Mouse (Mus musculus) lung, embryonic 15.5 days (tissue): ENCODE measurements around the gene Myh13. TPM values are rescaled to one million over a fixed set of nuclear protein-coding genes. Genes with fewer than 3 reads are reported as not detected.

Experiments used
- ATAC-seq: fragments of 200-750 bp; cut with Nextera tagmentation; 2 replicates; pipeline ENCODE4 v1.8.0; 2017; ENCODE audit warnings: moderate number of reproducible peaks, borderline replicate concordance; ENCODE audit not compliant: low FRiP score, low TSS enrichment; ENCODE audit errors: extremely low read depth
- H3K27ac ChIP-seq: fragments of 300-500 bp; sonication (generic); 2 replicates; pipeline ENCODE4 v1.5.1; 2015; ENCODE audit warnings: moderate library complexity, mild to moderate bottlenecking, inconsistent platforms
- H3K27me3 ChIP-seq: fragments of 300-500 bp; sonication (generic); 2 replicates; pipeline ENCODE4 v1.6.1; 2015; ENCODE audit warnings: inconsistent platforms
- H3K36me3 ChIP-seq: fragments of 300-500 bp; sonication (generic); 2 replicates; pipeline ENCODE4 v1.6.1; 2015; ENCODE audit warnings: inconsistent platforms
- H3K4me1 ChIP-seq: fragments of 300-500 bp; sonication (generic); 2 replicates; pipeline ENCODE4 v1.6.1; 2015; ENCODE audit warnings: inconsistent platforms
- H3K4me2 ChIP-seq: fragments of 300-500 bp; sonication (generic); 2 replicates; pipeline ENCODE4 v1.6.1; 2015; ENCODE audit warnings: inconsistent platforms, mild to moderate bottlenecking, moderate library complexity
- H3K4me3 ChIP-seq: fragments of 300-500 bp; sonication (generic); 2 replicates; pipeline ENCODE4 v1.5.1; 2015; ENCODE audit warnings: mild to moderate bottlenecking, inconsistent platforms
- H3K9ac ChIP-seq: fragments of 300-500 bp; sonication (generic); 2 replicates; pipeline ENCODE4 v1.6.1; 2015; ENCODE audit warnings: inconsistent platforms
- H3K9me3 ChIP-seq: fragments of 300-500 bp; sonication (generic); 2 replicates; pipeline ENCODE4 v1.6.1; 2016; ENCODE audit warnings: inconsistent platforms
- WGBS: fragments of 180-500 bp; shearing (Covaris S2); methylation state at CpG from one replicate; pipeline ENCODE4 v1.1.7; 2015; 5-methylcytosine and 5-hydroxymethylcytosine counted together
- polyA plus RNA-seq: library from polyadenylated mRNA; unstranded; fragments of >200 nt; fragmentation: Nextera tagmentation; extraction: Ambion mirVana; gene quantifications from 2 replicates; pipeline ENCODE4 v1.2.1, GENCODE M21; 2015

Gene Myh13
- polyA plus RNA-seq, 1 experiment from 2014 or later = 0.07 TPM

GRCm38 (mm10) chr11:67364551-67364950 lies 43.1 kb downstream of the Myh13 start:
- no peaks in the 10 kb centered on the region for H3K27me3 ChIP-seq
- ATAC-seq = no peak
- H3K36me3 ChIP-seq = no peaks in the 10 kb centered on the region
- H3K27ac ChIP-seq = peak overlapping the region; percentile 41; the same call in 1 of the 2 replicates
- H3K4me3 ChIP-seq = no peak overlapping the region
- H3K4me2 ChIP-seq = no peak overlapping the region
- no peak overlapping the region for H3K9ac ChIP-seq
- 76% methylated on average over 12 of the region's 12 CpGs for WGBS
- H3K9me3 ChIP-seq = no peaks in the 10 kb centered on the region
- H3K4me1 ChIP-seq = peaks cover 12% of the 10 kb centered on the region; the same call in 1 of the 2 replicates

GRCm38 (mm10) chr11:67364986-67365721 lies 43.7 kb downstream of the Myh13 start:
- Histone ChIP-seq H3K36me3 (no peaks in the 10 kb centered on the region), H3K4me3 (no peak overlapping the region), H3K27me3 (no peaks in the 10 kb centered on the region), H3K9ac (no peak overlapping the region), H3K9me3 (no peaks in the 10 kb centered on the region), H3K27ac (peak overlapping the region; percentile 41; the same call in 1 of the 2 replicates), H3K4me1 (peaks cover 12% of the 10 kb centered on the region; the same call in 1 of the 2 replicates), H3K4me2 (no peak overlapping the region)
- WGBS = 70% methylated on average over 14 of the region's 14 CpGs
- ATAC-seq = no peak

- no peak for ATAC-seq
- no peak overlapping the region for H3K4me2 ChIP-seq
- H3K4me3 ChIP-seq = no peak overlapping the region
- peaks cover 12% of the 10 kb centered on the region; the same call in 1 of the 2 replicates for H3K4me1 ChIP-seq
- no peaks in the 10 kb centered on the region for H3K9me3 ChIP-seq
- no peak overlapping the region for H3K27ac ChIP-seq
- H3K27me3 ChIP-seq = no peaks in the 10 kb centered on the region
- no peak overlapping the region for H3K9ac ChIP-seq
- no peaks in the 10 kb centered on the region for H3K36me3 ChIP-seq
- WGBS = 28% methylated on average over 9 of the region's 9 CpGs
Observed at GRCm38 (mm10) chr11:67366936-67367335, 45.5 kb downstream of the Myh13 start.

- no peak for ATAC-seq
- Histone ChIP-seq H3K9me3 (no peaks in the 10 kb centered on the region), H3K36me3 (no peaks in the 10 kb centered on the region), H3K27me3 (no peaks in the 10 kb centered on the region), H3K4me3 (no peak overlapping the region), H3K4me2 (no peak overlapping the region), H3K4me1 (no peaks in the 10 kb centered on the region), H3K27ac (no peak overlapping the region), H3K9ac (no peak overlapping the region)
- 54% methylated on average over 2 of the region's 2 CpGs for WGBS
Observed at GRCm38 (mm10) chr11:67373333-67373732, 51.9 kb downstream of the Myh13 start.

GRCm38 (mm10) chr11:67376308-67376707 lies 54.9 kb downstream of the Myh13 start:
- ATAC-seq = no peak
- Histone ChIP-seq H3K27me3 (no peaks in the 10 kb centered on the region), H3K9me3 (no peaks in the 10 kb centered on the region), H3K36me3 (no peaks in the 10 kb centered on the region), H3K27ac (no peak overlapping the region), H3K9ac (no peak overlapping the region), H3K4me3 (no peak overlapping the region), H3K4me2 (no peak overlapping the region), H3K4me1 (peaks cover 20% of the 10 kb centered on the region)

- Histone ChIP-seq H3K4me3 (no peak overlapping the region), H3K4me2 (peak overlapping the region; percentile 18; the same call in 1 of the 2 replicates), H3K27me3 (no peaks in the 10 kb centered on the region), H3K36me3 (no peaks in the 10 kb centered on the region), H3K4me1 (peaks cover 30% of the 10 kb centered on the region), H3K9me3 (no peaks in the 10 kb centered on the region), H3K27ac (peak overlapping the region; percentile 61), H3K9ac (no peak overlapping the region)
- peak; percentile 95 for ATAC-seq
- WGBS = 29% methylated on average over 10 of the region's 10 CpGs
Observed at GRCm38 (mm10) chr11:67379703-67380510, 58.4 kb downstream of the Myh13 start.

GRCm38 (mm10) chr11:67381833-67382232 lies 60.4 kb downstream of the Myh13 start:
- no peak overlapping the region for H3K9ac ChIP-seq
- H3K27ac ChIP-seq = no peak overlapping the region
- WGBS = 30% methylated on average over 4 of the region's 4 CpGs
- no peak overlapping the region for H3K4me3 ChIP-seq
- no peak overlapping the region for H3K4me2 ChIP-seq
- no peaks in the 10 kb centered on the region for H3K27me3 ChIP-seq
- no peak for ATAC-seq
- H3K36me3 ChIP-seq = no peaks in the 10 kb centered on the region
- H3K4me1 ChIP-seq = peaks cover 30% of the 10 kb centered on the region
- H3K9me3 ChIP-seq = no peaks in the 10 kb centered on the region

- H3K27ac ChIP-seq = no peak overlapping the region
- H3K4me2 ChIP-seq = no peak overlapping the region
- no peaks in the 10 kb centered on the region for H3K9me3 ChIP-seq
- no peak overlapping the region for H3K4me3 ChIP-seq
- no peaks in the 10 kb centered on the region for H3K36me3 ChIP-seq
- H3K27me3 ChIP-seq = no peaks in the 10 kb centered on the region
- ATAC-seq = no peak
- 76% methylated on average over 7 of the region's 7 CpGs for WGBS
- H3K9ac ChIP-seq = no peak overlapping the region
- H3K4me1 ChIP-seq = peaks cover 22% of the 10 kb centered on the region
Observed at GRCm38 (mm10) chr11:67384653-67385052, 63.2 kb downstream of the Myh13 start.

- Histone ChIP-seq H3K9me3 (no peaks in the 10 kb centered on the region), H3K4me3 (no peak overlapping the region), H3K27ac (no peak overlapping the region), H3K36me3 (no peaks in the 10 kb centered on the region), H3K4me2 (no peak overlapping the region), H3K27me3 (no peaks in the 10 kb centered on the region), H3K9ac (no peak overlapping the region), H3K4me1 (peaks cover 3% of the 10 kb centered on the region; the same call in 1 of the 2 replicates)
- WGBS = 39% methylated on average over 8 of the region's 8 CpGs
- ATAC-seq = no peak
Observed at GRCm38 (mm10) chr11:67386815-67387415, 65.5 kb downstream of the Myh13 start.

GRCm38 (mm10) chr11:67390679-67391384 lies 69.4 kb downstream of the Myh13 start:
- Histone ChIP-seq H3K9me3 (no peaks in the 10 kb centered on the region), H3K36me3 (no peaks in the 10 kb centered on the region), H3K4me2 (no peak overlapping the region), H3K27ac (peak overlapping the region; percentile 61; the same call in 1 of the 2 replicates), H3K4me1 (no peaks in the 10 kb centered on the region; the same call in 1 of the 2 replicates), H3K27me3 (no peaks in the 10 kb centered on the region), H3K9ac (no peak overlapping the region), H3K4me3 (no peak overlapping the region)
- ATAC-seq = peak; percentile 74
- 66% methylated on average over 3 of the region's 3 CpGs for WGBS

- Histone ChIP-seq H3K27ac (no peak overlapping the region), H3K9me3 (no peaks in the 10 kb centered on the region), H3K4me2 (no peak overlapping the region), H3K27me3 (no peaks in the 10 kb centered on the region), H3K36me3 (no peaks in the 10 kb centered on the region), H3K4me3 (no peak overlapping the region), H3K4me1 (no peaks in the 10 kb centered on the region; the same call in 1 of the 2 replicates), H3K9ac (no peak overlapping the region)
- ATAC-seq = no peak
- 85% methylated on average over 3 of the region's 3 CpGs for WGBS
Observed at GRCm38 (mm10) chr11:67392369-67392768, 70.9 kb downstream of the Myh13 start.
